Comparison of ENCODE assay signal across 8 mouse cellular contexts in genomic region chr11:112810447-112811151, GRCm38 (mm10). TPM values are rescaled to one million over a fixed set of nuclear protein-coding genes. Genes with fewer than 3 reads are reported as not detected.
DNase-seq lines count a peak whose midpoint lies in the region; ATAC-seq lines count a peak whose summit lies in the region.

No protein-coding gene starts in this region.

- 2% methylated on average over 17 of the region's 17 CpGs for WGBS in lung, embryonic 16.5 days
- WGBS in neural tube, embryonic 13.5 days, result 3% methylated on average over 17 of the region's 17 CpGs

- no peaks in the 10 kb centered on the region for H3K9me3 ChIP-seq in lung, embryonic 16.5 days (ENCODE audit: control insufficient read depth, low read length)
- H3K9me3 ChIP-seq in neural tube, embryonic 13.5 days, result no peaks in the 10 kb centered on the region

- H3K27ac ChIP-seq in lung, embryonic 16.5 days (ENCODE audit: low read length), result no peak overlapping the region
- H3K27ac ChIP-seq in neural tube, embryonic 13.5 days (replicated peaks), result peak overlapping the region; percentile 75

- H3K36me3 ChIP-seq in lung, embryonic 16.5 days (ENCODE audit: control insufficient read depth, insufficient read depth, low read length), result no peaks in the 10 kb centered on the region
- no peaks in the 10 kb centered on the region for H3K36me3 ChIP-seq in neural tube, embryonic 13.5 days

- no peak overlapping the region for H3K9ac ChIP-seq in lung, embryonic 16.5 days (ENCODE audit: low read length)
- H3K9ac ChIP-seq in neural tube, embryonic 13.5 days, result no peak overlapping the region

- peak overlapping the region; percentile 41 for H3K4me2 ChIP-seq in lung, embryonic 16.5 days (ENCODE audit: low read depth, low read length)
- peak overlapping the region; percentile 55 for H3K4me2 ChIP-seq in neural tube, embryonic 13.5 days

- ATAC-seq in lung, embryonic 16.5 days (ENCODE audit: low read depth), result peak; percentile 57
- peak; percentile 30; the same call in 1 of the 2 replicates for ATAC-seq in neural tube, embryonic 13.5 days (ENCODE audit: low read depth)

- DNase-seq in adrenal gland, adult 2 months, result peak; percentile 11
- no peak for DNase-seq in adrenal gland, postnatal 4 days (ENCODE audit: low spot score in 2 of 2)
- no peak for DNase-seq in lung, postnatal 14 days
- peak; percentile 24 to 60 for DNase-seq in layer of hippocampus, adult 8-10 months (ENCODE audit: low spot score in 2 of 2)
- no peak for DNase-seq in urinary bladder, adult 2 months (ENCODE audit: low spot score)
- no peak for DNase-seq in heart, adult 8-10 months (ENCODE audit: low spot score)

- H3K4me1 ChIP-seq in lung, embryonic 16.5 days (replicated peaks; ENCODE audit: control insufficient read depth, insufficient read depth, low read length), result no peaks in the 10 kb centered on the region; the same call in 1 of the 2 replicates
- H3K4me1 ChIP-seq in neural tube, embryonic 13.5 days (replicated peaks), result peaks cover 42% of the 10 kb centered on the region

- H3K27me3 ChIP-seq in lung, embryonic 16.5 days (ENCODE audit: control insufficient read depth, insufficient read depth, low read depth, low read length), result peaks cover 8% of the 10 kb centered on the region; the same call in 1 of the 2 replicates
- no peaks in the 10 kb centered on the region; the same call in 1 of the 2 replicates for H3K27me3 ChIP-seq in neural tube, embryonic 13.5 days

- H3K4me3 ChIP-seq in lung, embryonic 16.5 days (ENCODE audit: low read length), result peak overlapping the region; percentile 23
- peak overlapping the region; percentile 22 for H3K4me3 ChIP-seq in neural tube, embryonic 13.5 days

RNA-seq across cellular contexts. Expression of gene Sox9, which starts 28.6 kb away (rescaled TPM):
- total RNA-seq in adrenal gland, adult 2 months (2021), result 1 to 10 TPM; 2.0 to 4.2 TPM
- 2.9 and 4.0 TPM in 2 replicates for polyA plus RNA-seq in adrenal gland, adult 2 months (2012; rRNA removed)
- 1 to 10 TPM; 2.4 to 4.8 TPM for total RNA-seq in adrenal gland, postnatal 4 days (2021)
- 48.5 and 59.5 TPM in 2 replicates for polyA plus RNA-seq in lung, embryonic 16.5 days (2015; fragmentation: Nextera tagmentation; extraction: Ambion mirVana)
- 10 to 100 TPM; 25.6 to 45.4 (median 32.4) TPM for total RNA-seq in layer of hippocampus, adult 8-10 months (2022)
- 49.0 and 72.8 TPM in 2 replicates for polyA plus RNA-seq in neural tube, embryonic 13.5 days (2015; fragmentation: Nextera tagmentation; extraction: Ambion mirVana)
- 0.96 and 1.1 TPM in 2 replicates for polyA plus RNA-seq in urinary bladder, adult 2 months (2012; rRNA removed)
- 1 to 10 TPM; 1.2 to 2.2 (median 1.6) TPM for total RNA-seq in heart, adult 8-10 months (2022)

Comparison
In these comparisons a context has a peak if more than half of its experiments do, and no peak if none do; other contexts are left out.
1. DNase-seq: peak in adrenal gland, adult 2 months (single experiment) and layer of hippocampus, adult 8-10 months (2 of 2); none in adrenal gland, postnatal 4 days (0 of 2), lung, postnatal 14 days (single experiment), urinary bladder, adult 2 months (single experiment) and heart, adult 8-10 months (single experiment).
2. RNA of gene Sox9, which starts 28.6 kb away (total RNA-seq): 25.6 to 45.4 TPM in layer of hippocampus, adult 8-10 months; 2.4 to 4.8 TPM in adrenal gland, postnatal 4 days, 2.0 to 4.2 TPM in adrenal gland, adult 2 months and 1.2 to 2.2 TPM in heart, adult 8-10 months; every median in the first group is over 4 times any median in the second.